Mouse (Mus musculus): Measurements from ENCODE around the gene Rab4b.

DNA sequence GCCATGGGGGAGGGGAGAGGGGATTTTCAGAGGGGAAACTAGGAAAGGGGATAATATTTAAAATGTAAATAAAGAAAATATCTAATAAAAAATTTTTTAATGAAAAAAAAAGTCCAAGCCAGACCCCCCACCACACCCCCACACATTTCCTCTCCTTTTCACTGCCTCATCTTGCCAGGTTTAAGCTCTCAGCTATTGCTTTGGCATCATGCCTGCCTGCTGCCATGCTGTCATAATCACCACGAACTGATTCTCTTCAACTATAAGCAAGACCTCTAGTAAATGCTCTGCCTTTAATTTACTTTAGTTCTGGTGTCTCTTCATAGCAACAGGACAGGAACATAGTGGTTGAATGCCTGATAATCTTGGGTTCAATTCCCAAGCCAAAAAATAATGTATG, 3.8 kb upstream of the Rab4b start:
- TF ChIP-seq POLR2A (IDR thresholded peaks at IDR 0.05; ENCODE audit: low read depth, low read length): no peak
- no peak for TF ChIP-seq CTCF (conservative IDR thresholded peaks at IDR 0.05; ENCODE audit: insufficient read depth, insufficient read length, low read depth, low read length)
